Mouse (Mus musculus): ENCODE measurements around the gene Olfr694.
"Not testable (repeated sequence)": the region's sequence is repeated elsewhere in the genome, so short reads cannot be mapped to it uniquely, and the experiment has no call there.

Gene Olfr694

GRCm38 (mm10) chr7:106691714-106692113 is at the start of gene Olfr694:
Gene Olfr694, minus strand, starts transcription at chr7:106691814.
- no peak for DNase-seq (ENCODE audit: low read depth in 2 of 2, low spot score in 2 of 2)

DNA sequence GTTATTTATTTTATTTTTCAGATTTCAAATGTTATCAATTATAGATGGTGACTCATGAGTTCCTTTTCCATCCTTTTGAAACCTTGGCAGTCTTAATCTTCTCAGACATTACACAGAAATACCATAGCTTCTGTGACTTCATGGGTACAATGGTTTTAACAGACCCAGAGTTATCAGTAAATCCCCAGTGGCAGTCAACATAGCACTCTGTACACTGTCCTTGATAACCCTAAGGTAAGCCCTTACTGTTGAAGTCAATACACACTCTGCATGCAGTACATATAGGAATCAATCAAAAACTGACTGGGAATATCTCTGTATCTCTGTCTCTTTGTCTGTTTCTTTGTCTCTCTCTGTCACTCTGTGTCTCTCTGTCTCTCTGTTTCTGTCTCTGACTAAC is 45.4 kb upstream of the Olfr694 start:
- DNase-seq (ENCODE audit: low read depth in 2 of 2, low spot score in 2 of 2), result no peak

- no peak for DNase-seq (ENCODE audit: low read depth in 2 of 2, low spot score in 2 of 2)
Observed at GRCm38 (mm10) chr7:106733717-106734116, 42.1 kb upstream of the Olfr694 start.

GRCm38 (mm10) chr7:106725654-106726053 is 34.0 kb upstream of the Olfr694 start:
- DNase-seq (ENCODE audit: low read depth in 2 of 2, low spot score in 2 of 2), result not testable (repeated sequence)

DNA sequence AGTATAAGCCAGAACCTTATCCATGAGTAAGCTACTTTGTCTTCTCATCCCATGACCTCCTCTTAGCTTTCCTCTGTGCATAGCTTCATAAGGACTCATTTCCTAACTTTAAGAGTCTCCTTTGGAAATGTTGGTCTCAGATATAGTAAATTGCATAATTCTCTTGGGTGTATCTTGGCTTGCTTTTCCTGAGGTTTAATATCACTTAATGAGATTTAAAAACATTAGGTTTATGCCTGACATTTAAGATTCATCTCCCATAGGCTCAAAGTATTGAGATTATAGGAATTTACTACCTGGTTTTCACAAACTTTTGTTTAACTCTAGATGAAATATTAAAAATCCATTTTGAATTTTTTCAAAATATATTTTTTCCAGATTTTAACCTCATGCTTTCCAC is 24.7 kb upstream of the Olfr694 start, which contains the start of gene Olfr695:
Gene Olfr695, minus strand, starts transcription at position 101 of the 400 bp plus-strand sequence.
- no peak for DNase-seq (ENCODE audit: low read depth in 2 of 2, low spot score in 2 of 2)

GRCm38 (mm10) chr7:106711463-106711862 is 19.8 kb upstream of the Olfr694 start:
- no peak for DNase-seq (ENCODE audit: low read depth in 2 of 2, low spot score in 2 of 2)

DNA sequence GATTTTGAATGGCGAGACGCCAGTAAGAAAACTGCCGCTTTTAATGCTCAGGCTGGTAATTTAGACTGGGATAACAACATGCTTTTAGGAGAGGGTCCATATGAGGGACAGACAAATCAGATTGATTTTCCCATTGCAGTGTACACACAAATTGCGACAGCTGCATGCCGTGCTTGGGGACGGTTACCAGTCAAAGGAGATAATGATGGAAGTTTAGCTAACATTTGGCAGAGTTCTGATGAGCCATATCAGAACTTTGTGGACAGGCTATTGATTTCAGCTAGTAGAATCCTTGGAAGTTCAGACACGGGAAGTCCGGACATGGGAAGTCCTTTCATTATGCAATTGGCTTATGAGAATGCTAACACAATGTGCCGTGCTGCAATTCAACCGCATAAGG is 16.1 kb upstream of the Olfr694 start:
- not testable (repeated sequence) for DNase-seq (ENCODE audit: low read depth in 2 of 2, low spot score in 2 of 2)

DNA sequence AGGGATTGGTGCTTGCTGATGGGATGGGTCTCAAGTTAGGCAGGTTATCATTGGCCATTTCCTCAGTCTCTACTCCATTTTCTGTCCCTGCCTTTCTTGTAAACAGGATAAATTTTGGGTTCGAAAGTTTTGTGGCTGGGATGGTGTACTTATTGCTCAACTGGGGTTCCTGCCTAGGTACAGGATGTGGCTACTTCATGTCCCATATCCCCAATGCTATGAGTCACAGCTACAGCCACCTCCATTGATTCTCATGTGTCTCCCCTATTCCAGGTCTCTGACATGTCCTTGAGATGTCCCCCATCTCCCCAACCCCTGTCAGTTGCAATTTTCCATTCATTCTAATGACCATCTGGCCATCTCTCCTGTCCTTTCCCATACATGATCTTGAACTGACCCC is 5.3 kb upstream of the Olfr694 start:
- no peak for DNase-seq (ENCODE audit: low read depth in 2 of 2, low spot score in 2 of 2)

DNA sequence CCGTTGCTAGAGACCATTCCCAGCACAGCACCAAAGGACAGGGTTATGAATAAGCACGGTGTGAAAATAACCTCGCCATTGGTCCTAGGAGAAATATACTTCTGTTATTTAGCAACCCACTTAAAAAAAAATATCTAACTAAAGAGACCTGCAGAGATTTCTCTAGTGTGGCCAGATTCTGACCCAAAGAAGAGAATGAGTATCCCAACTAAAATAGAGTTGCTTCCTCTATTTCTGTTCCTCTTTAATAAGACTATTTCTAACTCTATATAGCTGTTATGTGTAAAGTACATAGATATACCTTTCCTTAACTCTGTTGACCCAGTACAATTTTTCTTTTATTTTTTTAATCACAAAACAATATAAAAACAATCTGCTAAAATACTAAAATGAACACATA is 1.4 kb upstream of the Olfr694 start:
- DNase-seq (ENCODE audit: low read depth in 2 of 2, low spot score in 2 of 2), result no peak

DNA sequence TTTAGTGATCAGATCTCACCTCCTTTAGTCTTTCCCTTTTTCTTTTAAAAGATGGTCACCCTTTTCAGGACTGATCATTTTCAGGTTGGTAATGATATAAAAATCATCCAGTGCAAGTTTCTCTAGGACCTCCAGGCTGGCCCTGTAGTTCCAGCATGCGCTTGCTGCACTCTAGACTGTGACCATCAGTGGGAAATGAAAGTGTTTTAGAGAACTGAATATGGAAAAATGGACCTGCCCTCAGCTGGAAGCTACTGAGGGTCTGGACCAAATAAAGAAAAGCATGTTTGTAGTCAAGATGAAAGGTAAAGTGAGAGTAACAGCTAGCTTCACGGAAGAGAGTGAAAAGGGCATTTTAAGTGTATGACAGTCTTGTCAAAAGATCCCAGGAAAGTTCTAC is 6.2 kb downstream of the Olfr694 start:
- DNase-seq (ENCODE audit: low read depth in 2 of 2, low spot score in 2 of 2), result no peak

- no peak for DNase-seq (ENCODE audit: low read depth in 2 of 2, low spot score in 2 of 2)
Observed at GRCm38 (mm10) chr7:106680484-106680883, 11.1 kb downstream of the Olfr694 start, which contains the start of gene Olfr693. Gene Olfr693, minus strand, starts transcription at chr7:106680584.

GRCm38 (mm10) chr7:106652344-106652652 is 39.3 kb downstream of the Olfr694 start:
- no peak for DNase-seq (ENCODE audit: low read depth in 2 of 2, low spot score in 2 of 2)

- no peak for DNase-seq (ENCODE audit: low read depth in 2 of 2, low spot score in 2 of 2)
Observed at GRCm38 (mm10) chr7:106651555-106652343, 39.9 kb downstream of the Olfr694 start.

DNA sequence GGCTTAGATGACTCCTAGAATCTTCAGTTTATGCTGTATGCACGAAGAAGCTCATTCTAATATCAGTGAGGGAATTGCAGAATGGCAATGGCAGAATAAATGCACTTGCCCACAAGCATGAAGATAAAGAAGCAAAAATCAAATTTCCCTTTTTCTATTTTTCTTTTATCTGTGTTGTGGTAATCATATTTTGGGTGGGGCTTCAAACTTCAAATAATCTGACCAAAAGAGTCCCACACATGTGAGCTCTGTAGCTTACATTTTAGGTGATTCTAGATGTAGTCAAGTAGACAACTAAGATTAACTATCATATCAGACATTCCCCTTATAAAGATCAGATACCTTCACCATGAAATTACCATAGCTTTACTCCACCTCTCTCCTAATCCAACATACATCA is 41.8 kb downstream of the Olfr694 start:
- no peak for DNase-seq (ENCODE audit: low read depth in 2 of 2, low spot score in 2 of 2)

DNA sequence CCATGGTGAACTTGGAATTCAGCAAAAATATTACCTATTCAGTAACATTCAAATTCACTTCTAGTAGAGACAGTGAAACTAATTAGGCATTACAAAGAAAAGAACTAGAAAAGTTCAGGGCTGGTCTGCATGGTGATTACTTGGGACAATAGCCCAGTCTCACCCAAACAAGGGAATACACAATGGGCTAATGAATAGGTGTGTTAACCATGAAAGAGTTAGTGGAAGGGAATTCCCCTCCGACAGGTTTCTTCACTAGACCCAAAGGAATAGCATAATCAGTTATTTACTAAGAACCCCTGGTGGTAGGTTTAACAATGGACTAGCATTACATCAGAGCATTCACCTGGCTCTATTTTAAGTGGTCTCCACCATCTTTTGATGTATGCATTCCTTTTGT is 46.4 kb downstream of the Olfr694 start:
- no peak for DNase-seq (ENCODE audit: low read depth in 2 of 2, low spot score in 2 of 2)

GRCm38 (mm10) chr7:106644222-106644870 is 47.3 kb downstream of the Olfr694 start:
- peak in 1 of 2 experiments; percentile 35 for DNase-seq (ENCODE audit: low read depth in 2 of 2, low spot score in 2 of 2)

DNA sequence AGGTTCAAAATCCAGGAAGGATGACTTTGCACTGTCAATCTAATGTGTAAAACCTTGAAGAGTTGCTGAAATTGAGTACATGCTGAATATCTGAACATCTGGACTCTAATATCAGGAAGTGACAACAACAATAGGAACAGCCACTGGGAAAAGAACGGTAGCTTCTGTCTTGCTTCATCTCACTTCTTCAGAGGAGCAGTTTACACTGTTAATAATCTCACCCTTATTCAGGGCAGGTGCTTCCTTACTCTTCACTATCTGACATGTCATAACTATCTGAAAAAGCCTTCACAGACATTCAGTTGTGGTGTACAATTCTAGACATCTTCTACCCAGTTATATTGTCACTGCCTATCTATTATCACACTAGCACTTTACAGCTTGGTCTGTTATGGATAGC is 50.8 kb downstream of the Olfr694 start:
- no peak for DNase-seq (ENCODE audit: low read depth in 2 of 2, low spot score in 2 of 2)

GRCm38 (mm10) chr7:106635560-106635959 is 56.1 kb downstream of the Olfr694 start:
- DNase-seq (ENCODE audit: low read depth in 2 of 2, low spot score in 2 of 2), result no peak

All from CD8-positive naive resting alpha-beta T cell, adult 2 months (primary cell).